Mouse (Mus musculus) embryonic facial prominence, embryonic 11.5 days (tissue): ENCODE measurements around the gene AY074887. TPM values are rescaled to one million over a fixed set of nuclear protein-coding genes. Genes with fewer than 3 reads are reported as not detected.

Experiments used
- ATAC-seq: fragments of 200-750 bp; cut with Nextera tagmentation; replicated peaks from 2 replicates; pipeline ENCODE4 v1.8.0; 2017; ENCODE audit warnings: low read depth; ENCODE audit not compliant: insufficient number of reproducible peaks, low FRiP score, low TSS enrichment
- DNase-seq: peaks from one replicate; pipeline ENCODE4 v3.0.0-alpha.2; 2015; ENCODE audit warnings: low spot score
- H3K27ac ChIP-seq: fragments of 300-500 bp; sonication (generic); replicated peaks from 2 replicates; pipeline ENCODE4 v1.5.1; 2014; ENCODE audit warnings: mild to moderate bottlenecking, low read depth, low read length, control low read depth
- H3K27me3 ChIP-seq: fragments of 300-500 bp; sonication (generic); 2 replicates; pipeline ENCODE4 v1.6.1; 2014; ENCODE audit warnings: mild to moderate bottlenecking, low read length, moderate library complexity, mixed read lengths; ENCODE audit not compliant: control insufficient read depth, insufficient read depth
- H3K36me3 ChIP-seq: fragments of 300-500 bp; sonication (generic); replicated peaks from 2 replicates; pipeline ENCODE4 v1.6.1; 2014; ENCODE audit warnings: low read depth, mild to moderate bottlenecking, low read length, moderate library complexity, mixed read lengths; ENCODE audit not compliant: control insufficient read depth, insufficient read depth
- H3K4me1 ChIP-seq: fragments of 300-500 bp; sonication (generic); 2 replicates; pipeline ENCODE4 v1.6.1; 2014; ENCODE audit warnings: low read length, mixed read lengths; ENCODE audit not compliant: control insufficient read depth, insufficient read depth
- H3K4me2 ChIP-seq: fragments of 300-500 bp; sonication (generic); 2 replicates; pipeline ENCODE4 v1.6.1; 2014; ENCODE audit warnings: low read depth, mild to moderate bottlenecking, control low read depth, low read length, moderate library complexity
- H3K4me3 ChIP-seq: fragments of 300-500 bp; sonication (generic); 2 replicates; pipeline ENCODE4 v1.5.1; 2014; ENCODE audit warnings: low read depth, low read length, control low read depth
- H3K9ac ChIP-seq: fragments of 300-500 bp; sonication (generic); replicated peaks from 2 replicates; pipeline ENCODE4 v1.6.1; 2014; ENCODE audit warnings: mild to moderate bottlenecking, control low read depth, low read length
- H3K9me3 ChIP-seq: fragments of 300-500 bp; sonication (generic); replicated peaks from 2 replicates; pipeline ENCODE4 v1.6.1; 2016; ENCODE audit warnings: mild to moderate bottlenecking, low read length, inconsistent platforms, mixed read lengths; ENCODE audit not compliant: control insufficient read depth
- WGBS: fragments of 180-500 bp; shearing (Covaris S2); extraction: QIAGEN DNeasy Blood & Tissue Kit; methylation state at CpG from one replicate; pipeline ENCODE4 v1.1.7; 2014; 5-methylcytosine and 5-hydroxymethylcytosine counted together
- polyA plus RNA-seq: library from polyadenylated mRNA; unstranded; fragments of >200 nt; fragmentation: Nextera tagmentation; extraction: Ambion mirVana; gene quantifications from 2 replicates; pipeline ENCODE4 v1.2.1, GENCODE M21; 2014

The AY074887 gene
- 1.1 and 1.6 TPM in 2 replicates for polyA plus RNA-seq

DNA sequence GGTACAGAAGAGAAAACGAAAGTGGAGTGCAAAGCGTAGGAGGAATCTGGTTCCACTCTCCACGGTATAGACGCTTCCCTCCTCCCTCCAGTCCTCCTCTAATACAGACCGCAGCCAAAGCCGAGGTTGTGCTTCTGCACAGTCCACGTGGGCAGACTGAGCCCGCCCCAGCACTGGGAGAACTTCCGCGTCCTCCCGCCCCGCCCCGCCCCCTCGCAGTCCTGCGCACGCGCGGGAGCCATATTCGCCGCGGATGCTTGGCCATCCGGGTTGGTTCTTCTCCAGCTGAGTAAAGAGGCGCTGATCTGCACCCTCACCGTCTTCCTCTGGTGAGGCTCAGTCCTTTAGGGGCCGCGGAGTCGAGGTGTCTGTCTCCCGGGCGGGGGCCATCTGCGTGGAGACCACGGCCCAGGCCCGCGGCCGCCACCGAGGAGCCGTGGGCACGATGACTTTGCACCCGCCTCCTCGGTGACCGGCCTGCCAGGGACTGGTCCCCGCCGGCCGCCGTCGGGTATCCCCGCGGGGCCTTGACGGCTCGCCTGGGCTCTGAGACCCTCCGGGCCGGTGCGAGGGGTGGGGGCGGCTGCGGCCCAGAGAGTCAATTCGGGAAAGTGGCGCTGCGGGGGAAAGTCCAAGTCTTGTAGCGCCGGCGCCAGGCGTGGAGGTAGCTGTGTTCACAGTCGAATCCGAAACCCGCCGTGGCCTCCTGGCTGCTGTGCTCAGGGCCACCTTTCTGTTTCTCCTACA is at the start of gene AY074887, which contains the start of gene Psma4:
TSS of gene AY074887 (minus strand) at position 424 of the 747 bp plus-strand sequence.
TSS of gene Psma4 (plus strand) at position 216 of the 747 bp plus-strand sequence.
- DNase-seq (peak; percentile 95), ATAC-seq (peak; percentile 100)
- H3K27ac ChIP-seq = peak within 1 kb of the TSS; percentile 78
- H3K9ac ChIP-seq = peak within 1 kb of the TSS; percentile 82
- WGBS = under 1% methylated on average over 64 of the region's 65 CpGs
- peak within 1 kb of the TSS; percentile 87 for H3K4me3 ChIP-seq
- H3K27me3 ChIP-seq = no peaks in the 10 kb centered on the region
- no peaks in the 10 kb centered on the region; the same call in none of the 2 replicates for H3K36me3 ChIP-seq
- no peaks in the 10 kb centered on the region for H3K9me3 ChIP-seq
- H3K4me2 ChIP-seq = peak within 1 kb of the TSS; percentile 72
- H3K4me1 ChIP-seq = no peaks in the 10 kb centered on the region

DNA sequence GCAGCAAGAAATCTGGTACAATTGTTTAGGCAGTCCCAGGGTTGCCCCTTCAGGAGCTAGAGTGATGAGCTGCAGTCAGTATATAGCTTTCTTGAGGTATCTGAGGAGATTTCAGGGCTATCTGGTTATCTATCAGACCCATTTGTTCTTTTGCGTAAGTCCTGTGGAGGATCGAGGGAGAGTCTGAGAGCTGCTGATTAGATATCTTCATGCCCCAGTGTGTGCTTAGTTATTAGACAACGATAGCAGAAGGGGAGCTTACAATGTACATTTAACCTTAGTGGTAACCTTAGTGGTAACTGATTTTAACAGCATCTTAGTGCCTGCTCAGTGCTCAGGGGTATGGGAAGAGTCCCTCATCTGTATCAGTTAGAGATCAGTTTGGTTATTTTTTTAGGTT is 44.8 kb upstream of the AY074887 start:
- DNase-seq (no peak), ATAC-seq (no peak)
- Histone ChIP-seq H3K36me3 (no peaks in the 10 kb centered on the region), H3K27ac (no peak overlapping the region), H3K4me1 (no peaks in the 10 kb centered on the region), H3K4me2 (no peak overlapping the region), H3K9ac (no peak overlapping the region), H3K27me3 (no peaks in the 10 kb centered on the region), H3K4me3 (no peak overlapping the region), H3K9me3 (no peaks in the 10 kb centered on the region)
- 82% methylated on average over 3 of the region's 3 CpGs for WGBS

DNA sequence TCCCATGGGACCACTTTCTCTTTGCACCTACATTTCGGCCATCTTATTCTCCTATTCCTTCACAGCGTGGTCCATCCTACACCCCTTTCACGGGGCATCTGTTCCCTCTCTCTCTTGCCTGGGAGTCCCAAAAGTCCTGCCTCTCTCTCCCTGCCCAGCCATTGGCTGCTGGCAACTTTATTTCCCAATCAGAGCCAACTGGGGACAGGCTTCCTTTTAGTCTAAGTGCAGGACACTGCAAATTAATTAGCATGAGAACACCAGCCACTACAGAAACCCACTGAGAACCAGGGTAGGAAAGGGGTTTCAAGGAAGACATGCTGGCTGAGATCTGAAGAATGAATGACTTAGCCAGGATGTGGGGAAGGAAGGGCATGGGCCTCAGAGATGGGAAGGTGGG is 43.6 kb upstream of the AY074887 start:
- Histone ChIP-seq H3K4me1 (no peaks in the 10 kb centered on the region), H3K4me3 (no peak overlapping the region), H3K36me3 (no peaks in the 10 kb centered on the region), H3K9ac (no peak overlapping the region), H3K27me3 (no peaks in the 10 kb centered on the region), H3K27ac (no peak overlapping the region), H3K4me2 (no peak overlapping the region), H3K9me3 (no peaks in the 10 kb centered on the region)
- ATAC-seq (no peak), DNase-seq (no peak)
- 49% methylated on average over 3 of the region's 3 CpGs for WGBS

DNA sequence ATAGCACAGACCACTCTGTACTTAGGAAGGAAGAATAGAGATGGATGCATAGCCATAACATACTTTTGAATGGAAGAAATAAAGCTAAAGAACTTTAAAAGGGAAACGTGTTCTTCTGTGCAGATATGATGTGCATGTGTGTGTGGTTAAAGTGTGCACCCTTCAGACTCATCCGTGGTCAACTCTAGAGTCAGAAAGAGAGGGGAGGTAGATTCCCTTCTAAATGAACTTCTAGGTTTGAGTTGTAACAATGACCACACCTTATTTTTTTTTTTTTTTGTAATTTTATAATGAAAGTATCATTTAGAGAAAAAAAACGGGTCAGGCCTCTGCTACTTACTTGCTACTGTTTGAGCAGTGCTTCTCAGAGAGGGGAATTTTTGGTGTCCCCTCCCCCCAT is 39.6 kb upstream of the AY074887 start:
- WGBS = 81% methylated on average over 3 of the region's 3 CpGs
- ATAC-seq = no peak

DNA sequence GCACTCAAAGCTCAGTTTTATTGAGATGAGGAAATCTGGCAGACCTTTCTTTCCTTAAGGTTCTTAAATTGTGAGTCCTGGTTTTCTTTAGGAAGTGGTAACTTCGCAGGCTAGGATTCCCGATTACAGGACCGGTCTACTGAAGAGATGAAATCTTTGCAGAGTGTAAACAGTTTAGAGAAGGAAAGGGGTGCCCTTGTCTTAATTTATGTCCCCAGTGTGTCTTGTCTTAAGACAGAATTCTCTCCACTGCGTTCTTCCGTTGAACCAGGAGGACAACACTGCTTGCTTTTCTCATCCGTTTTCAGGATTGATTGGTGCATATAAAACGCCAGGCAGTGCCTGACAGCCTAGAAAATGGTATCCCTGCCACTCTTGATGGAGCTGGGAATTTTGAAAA is 31.6 kb upstream of the AY074887 start:
- Histone ChIP-seq H3K9ac (no peak overlapping the region), H3K4me3 (peak overlapping the region; percentile 59; the same call in 1 of the 2 replicates), H3K4me2 (no peak overlapping the region; the same call in 1 of the 2 replicates), H3K27ac (no peak overlapping the region), H3K27me3 (peaks cover 20% of the 10 kb centered on the region), H3K4me1 (no peaks in the 10 kb centered on the region), H3K36me3 (no peaks in the 10 kb centered on the region), H3K9me3 (no peaks in the 10 kb centered on the region)
- WGBS = 6% methylated on average over 7 of the region's 7 CpGs
- peak; percentile 30 for DNase-seq
- no peak for ATAC-seq

More for the DNA sequence above, 39.6 kb upstream of the AY074887 start:
- Histone ChIP-seq H3K4me2 (no peak overlapping the region), H3K9me3 (no peaks in the 10 kb centered on the region), H3K27ac (no peak overlapping the region), H3K36me3 (no peaks in the 10 kb centered on the region), H3K4me1 (no peaks in the 10 kb centered on the region), H3K9ac (no peak overlapping the region), H3K27me3 (no peaks in the 10 kb centered on the region), H3K4me3 (no peak overlapping the region)
- DNase-seq = no peak

DNA sequence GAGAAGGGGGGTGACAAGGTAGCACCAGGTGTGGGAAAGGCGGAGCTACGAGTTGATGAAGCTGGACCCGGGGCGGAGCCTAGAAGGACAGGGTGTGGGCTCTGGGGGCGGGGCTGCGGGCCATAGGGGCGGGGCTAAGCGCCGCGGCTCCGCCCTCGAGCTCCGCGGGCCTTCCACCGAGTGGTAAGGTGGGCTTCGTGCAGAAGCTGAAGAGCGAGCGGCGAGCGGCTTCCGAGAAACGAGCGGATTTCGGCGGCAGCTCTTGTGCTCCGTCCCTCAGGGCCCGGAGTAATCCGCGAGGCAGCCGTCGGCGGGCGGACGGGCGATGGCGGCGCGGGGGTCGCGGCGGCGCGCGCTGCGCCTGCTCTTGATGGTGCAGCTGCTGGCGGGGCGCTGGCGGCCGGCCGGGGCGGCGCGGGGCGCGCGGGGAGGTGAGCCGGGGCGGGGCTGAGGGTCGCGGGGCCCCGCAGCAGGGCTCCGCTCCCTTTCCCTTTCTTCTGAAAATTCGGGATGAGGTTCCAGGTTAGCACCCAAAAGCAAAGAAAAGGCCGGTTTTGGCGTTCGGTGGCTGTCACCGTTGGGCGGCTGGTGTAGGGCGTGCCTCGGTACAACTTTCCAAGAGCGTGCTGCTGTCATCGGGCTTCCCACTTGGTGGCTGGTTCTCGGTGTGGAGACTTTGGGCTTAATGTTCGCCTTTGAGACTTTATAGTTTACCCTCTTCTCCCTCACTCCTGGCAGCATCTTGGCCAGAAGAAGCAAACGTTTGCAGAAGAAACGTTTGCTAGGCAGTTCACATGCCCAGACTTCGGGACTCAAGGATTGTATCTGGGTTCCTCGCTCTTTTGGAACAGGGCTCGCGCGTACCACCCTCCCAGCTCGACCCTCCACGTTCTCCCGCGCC is 30.7 kb upstream of the AY074887 start:
- Histone ChIP-seq H3K4me2 (peak overlapping the region; percentile 93), H3K4me1 (no peaks in the 10 kb centered on the region), H3K9ac (peak overlapping the region; percentile 50), H3K9me3 (no peaks in the 10 kb centered on the region), H3K27me3 (peaks cover 20% of the 10 kb centered on the region), H3K4me3 (peak overlapping the region; percentile 59), H3K36me3 (no peaks in the 10 kb centered on the region), H3K27ac (no peak overlapping the region)
- under 1% methylated on average over 63 of the region's 85 CpGs for WGBS
- ATAC-seq (peak; percentile 81), DNase-seq (peak; percentile 76)

DNA sequence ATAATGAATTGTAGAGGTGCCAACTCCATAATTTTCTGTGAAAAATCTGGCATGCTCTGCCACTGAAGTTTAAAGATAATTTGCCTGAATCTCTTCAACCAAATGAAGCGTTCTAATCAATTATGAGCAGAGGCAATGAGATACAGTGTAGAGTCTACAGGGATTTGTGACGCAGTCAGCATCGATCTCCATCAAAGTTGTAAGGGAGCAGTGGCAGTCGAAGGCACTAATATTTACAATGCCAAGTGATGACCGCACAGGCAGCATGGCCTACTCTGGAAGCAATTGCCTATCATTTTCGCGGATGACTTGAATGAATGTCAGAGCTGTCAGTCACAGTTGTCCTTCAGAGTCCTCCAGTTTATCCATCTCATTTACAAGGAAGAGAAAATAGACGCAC is 29.9 kb upstream of the AY074887 start, which contains the start of gene Chrna5:
TSS of gene Chrna5 (plus strand) at position 207 of the 400 bp plus-strand sequence.
- Histone ChIP-seq H3K4me2 (peak within 1 kb of the TSS; percentile 93), H3K36me3 (no peaks in the 10 kb centered on the region), H3K9me3 (no peaks in the 10 kb centered on the region), H3K9ac (peak within 1 kb of the TSS; percentile 50), H3K4me1 (no peaks in the 10 kb centered on the region), H3K27me3 (peaks cover 20% of the 10 kb centered on the region), H3K4me3 (peak within 1 kb of the TSS; percentile 59), H3K27ac (no peak within 1 kb of the TSS)
- 62% methylated on average over 8 of the region's 8 CpGs for WGBS
- no peak for ATAC-seq
- DNase-seq = no peak
